Mouse (Mus musculus): ENCODE results near the gene Gnl2. TPM values are rescaled to one million over a fixed set of nuclear protein-coding genes. Genes with fewer than 3 reads are reported as not detected.

The Gnl2 gene
- polyA plus RNA-seq (2017; shearing (Covaris generic)), result 92.9 TPM

DNA sequence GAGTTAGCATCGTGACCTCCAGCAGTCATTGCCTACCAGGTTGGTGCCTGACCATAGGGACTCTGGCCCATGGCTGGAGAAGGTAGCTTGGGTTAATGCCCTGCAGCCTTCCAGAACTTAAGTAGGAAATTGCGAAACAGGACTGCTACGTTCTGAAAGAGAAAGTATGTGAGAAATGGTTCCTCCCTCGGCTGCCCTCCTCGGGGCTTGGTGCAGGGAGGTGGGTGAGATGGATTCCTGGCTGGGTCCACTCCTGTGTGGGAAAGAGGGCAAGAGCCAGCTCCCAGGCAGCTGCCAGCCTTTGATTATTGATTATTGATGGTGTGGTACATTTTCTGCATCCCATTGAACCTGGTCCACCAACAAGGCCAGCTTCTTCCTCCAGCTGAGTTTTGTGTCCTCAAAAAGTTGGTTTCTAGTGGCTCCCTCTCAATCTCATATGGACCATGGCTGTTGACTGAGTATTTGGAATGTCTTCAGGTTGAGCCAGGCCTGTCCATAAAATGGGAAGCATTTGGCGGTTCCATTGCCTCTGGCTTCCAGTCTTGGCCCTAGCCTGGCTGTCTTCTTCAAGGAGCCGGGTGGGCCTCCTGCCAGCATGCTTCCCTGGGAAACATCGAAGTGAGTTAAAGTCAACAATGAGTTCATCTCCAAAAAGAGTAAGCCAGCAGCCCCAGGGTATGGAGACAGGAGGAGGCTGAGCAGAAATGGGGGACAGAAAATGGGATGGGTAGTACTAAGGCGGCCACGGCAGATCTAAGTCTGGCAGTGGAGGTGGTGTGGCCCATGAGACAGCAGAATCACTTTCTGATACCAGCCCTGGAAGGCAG, at the start of gene Gnl2:
Gnl2 (plus strand) TSS at position 780 of the 830 bp plus-strand sequence.

DNA sequence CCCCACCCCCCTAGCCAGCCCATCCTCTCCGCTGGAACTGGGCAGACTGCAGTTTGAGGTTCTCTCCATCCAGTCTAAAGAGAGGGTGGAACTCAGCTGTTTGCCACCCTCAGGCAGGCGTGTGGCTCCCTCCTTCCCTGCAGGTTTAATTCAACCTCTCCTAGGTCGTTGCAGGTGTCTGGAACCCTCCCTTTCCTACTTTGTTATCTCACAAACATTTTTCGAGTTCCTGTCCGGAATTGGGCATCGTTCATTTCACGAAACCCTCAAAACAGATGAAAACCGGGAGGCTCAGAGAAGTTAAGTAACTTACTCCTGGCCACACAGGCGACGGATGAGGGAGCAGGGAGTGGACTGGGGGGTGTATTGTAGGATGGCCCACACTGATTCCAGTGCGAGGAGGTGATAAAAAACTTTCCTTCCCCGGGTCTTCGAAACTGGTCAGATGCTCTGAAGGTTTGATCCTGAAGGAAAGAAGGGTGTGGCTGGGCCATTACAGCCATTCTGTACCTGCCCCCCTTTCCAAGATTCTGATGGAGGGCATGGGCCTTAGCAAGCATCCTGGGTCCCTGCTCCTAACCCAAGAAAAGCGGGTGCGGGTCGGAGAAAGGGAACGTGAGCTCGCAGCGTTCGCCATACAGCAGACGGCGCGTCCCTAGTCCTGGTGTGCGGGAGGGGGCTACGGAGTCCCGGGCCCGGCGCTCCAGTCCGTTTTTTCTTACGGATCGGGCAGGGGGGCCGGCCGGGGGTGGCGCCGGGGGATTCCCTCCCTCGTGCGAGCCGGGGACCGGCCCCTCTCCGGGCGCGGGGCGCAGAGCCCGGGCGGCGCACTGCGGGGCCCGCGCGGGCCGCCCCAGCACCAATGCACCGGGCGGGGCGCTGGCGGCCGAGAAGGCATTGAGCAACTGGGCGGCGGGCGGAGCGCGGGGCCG, 30.4 kb upstream of the Gnl2 start, which contains the start of gene Rspo1:
Rspo1 (plus strand) TSS at position 760 of the 932 bp plus-strand sequence.

DNA sequence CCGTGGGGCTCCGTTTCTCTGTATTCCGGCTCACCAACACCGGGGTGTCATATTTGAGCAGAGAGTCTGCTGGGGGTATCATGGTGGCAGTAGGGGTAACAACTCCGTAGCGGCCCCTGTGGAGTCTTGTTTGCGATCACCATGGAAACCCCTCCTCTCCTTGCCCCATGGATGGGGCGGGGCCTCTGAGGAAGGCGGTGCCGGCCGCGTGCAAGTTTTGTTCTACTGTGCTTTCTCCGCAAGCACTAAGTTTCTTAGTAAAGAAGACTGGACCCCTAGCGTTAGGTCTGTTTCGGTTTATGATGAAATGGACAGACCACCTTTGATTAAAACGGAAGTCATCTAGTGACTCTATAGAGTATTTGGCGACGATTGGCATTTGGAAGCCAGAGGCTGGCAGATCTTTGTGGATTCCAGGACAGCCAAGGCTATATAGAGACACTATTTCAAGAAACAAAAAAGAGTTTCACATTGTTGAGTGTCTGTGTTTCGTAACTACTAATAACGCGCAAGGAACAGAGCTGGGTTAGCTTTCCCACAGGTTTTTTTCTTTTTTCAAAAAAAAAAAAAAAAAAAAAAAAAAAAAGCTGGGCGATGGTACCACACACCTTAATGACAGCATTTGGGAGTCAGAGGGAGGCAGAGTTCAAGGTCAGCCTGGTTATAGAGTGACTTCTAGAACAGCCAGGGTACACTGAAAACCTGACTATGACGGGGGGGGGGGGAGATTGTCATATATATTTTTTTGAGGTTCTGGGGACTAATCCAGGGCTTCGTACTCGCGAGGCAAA, 49.3 kb downstream of the Gnl2 start, which contains the start of gene Dnali1:
Dnali1 (minus strand) TSS at position 187 of the 791 bp plus-strand sequence.

DNA sequence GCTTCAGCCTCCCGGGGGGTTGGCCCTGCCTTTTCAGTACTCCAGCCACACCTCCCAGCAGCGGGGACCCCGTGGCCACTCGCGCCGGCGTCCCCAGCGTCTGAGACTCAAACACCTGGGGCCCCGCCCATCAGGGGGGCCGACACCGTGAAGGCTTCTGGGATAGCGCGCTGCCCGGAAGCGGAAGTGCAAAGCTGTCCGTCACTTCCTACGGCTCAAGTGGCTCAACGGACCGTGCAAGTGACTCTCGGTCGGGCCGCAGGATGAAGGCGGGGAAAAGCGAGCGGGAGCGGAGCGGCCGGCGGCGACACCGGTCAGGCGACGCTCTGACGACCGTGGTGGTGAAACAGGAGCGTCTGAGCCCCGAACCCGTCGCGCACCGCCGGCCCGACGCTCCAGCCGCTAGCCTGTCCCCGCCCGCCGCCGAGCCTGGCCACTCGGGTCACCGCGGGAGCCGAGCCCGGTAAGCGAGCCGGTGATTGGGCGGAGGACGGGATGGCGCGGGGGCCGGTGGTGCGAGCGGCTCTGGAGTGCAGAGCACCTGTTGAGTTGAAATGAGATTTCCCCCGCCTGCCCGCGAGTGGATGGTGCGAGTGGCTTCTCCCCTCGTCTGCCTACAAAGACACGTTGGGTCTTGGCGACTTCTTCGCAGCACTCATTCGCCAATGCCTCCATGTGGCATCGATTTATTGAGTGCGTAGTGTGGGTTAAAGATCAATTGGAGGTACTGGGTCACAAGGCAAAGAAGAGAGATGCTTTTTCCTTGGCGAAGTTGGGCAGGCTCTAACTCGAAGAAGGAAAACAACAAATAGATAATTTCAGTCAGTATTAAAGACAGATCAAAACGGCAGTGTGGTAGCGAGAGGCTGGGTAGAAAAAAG, 50.3 kb downstream of the Gnl2 start, which contains the start of gene Snip1:
Snip1 (plus strand) TSS at position 183 of the 881 bp plus-strand sequence.

DNA sequence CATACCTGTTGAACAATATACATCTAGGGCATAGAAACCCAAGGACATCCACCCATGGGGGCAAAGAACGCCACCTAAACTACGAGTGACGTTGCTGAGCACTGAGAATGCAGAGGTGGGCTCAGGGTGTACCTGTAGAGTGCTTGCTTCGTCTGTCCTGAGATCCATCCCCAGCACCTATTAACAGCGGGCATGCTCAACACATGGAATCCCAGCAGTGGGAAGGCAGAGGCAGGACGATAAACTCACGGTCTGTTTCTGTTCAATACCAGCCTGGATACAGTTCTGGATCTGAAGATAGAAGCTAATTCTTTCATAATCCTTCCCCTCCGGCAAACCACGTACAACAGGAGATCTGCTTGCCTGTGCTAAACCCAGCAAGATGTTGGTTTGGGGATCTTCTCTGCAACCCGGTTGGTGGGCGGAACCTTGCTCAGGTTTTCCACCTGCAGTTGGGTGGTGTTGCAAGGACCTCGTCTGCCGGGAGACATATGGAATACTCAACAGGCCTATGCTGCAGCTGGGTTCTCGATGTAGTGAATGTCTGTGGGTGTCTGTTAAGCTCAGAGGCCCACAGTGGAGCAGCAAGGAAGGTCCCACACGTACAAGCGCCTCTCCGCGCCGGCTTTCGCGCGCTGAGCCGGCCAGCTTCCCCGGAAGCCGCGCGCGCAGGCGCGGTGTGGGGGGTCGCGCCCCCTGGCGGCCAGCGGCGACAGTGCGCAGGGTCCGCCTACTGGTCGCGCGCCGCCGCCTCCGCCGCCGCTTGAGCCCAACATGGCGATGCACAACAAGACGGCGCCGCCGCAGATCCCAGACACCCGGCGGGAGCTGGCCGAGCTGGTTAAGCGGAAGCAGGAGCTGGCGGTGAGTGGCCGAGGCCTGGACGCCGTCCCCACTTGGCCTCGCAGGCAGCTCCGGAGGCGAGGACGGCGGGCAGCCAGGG, 68.3 kb downstream of the Gnl2 start, which contains the start of gene Meaf6:
Meaf6 (plus strand) TSS at position 732 of the 943 bp plus-strand sequence.

Other genes with a start within 250 kb of the Gnl2 start
- gene Mtf1, start 214.5 kb upstream of the Gnl2 start, polyA plus RNA-seq (2017; shearing (Covaris generic)), result 25.5 TPM
- 5.3 TPM for gene Yrdc, start 165.9 kb upstream of the Gnl2 start, polyA plus RNA-seq (2017; shearing (Covaris generic))
- 8.0 TPM for gene 1110065P20Rik, start 165.4 kb upstream of the Gnl2 start, polyA plus RNA-seq (2017; shearing (Covaris generic))
- gene Maneal, start 154.4 kb upstream of the Gnl2 start, polyA plus RNA-seq (2017; shearing (Covaris generic)), result 0.28 TPM
- gene Epha10, start 135.7 kb upstream of the Gnl2 start, polyA plus RNA-seq (2017; shearing (Covaris generic)), result not detected
- 21.0 TPM for gene 9930104L06Rik, start 79.5 kb upstream of the Gnl2 start, polyA plus RNA-seq (2017; shearing (Covaris generic))
- 16.5 TPM for gene Cdca8, start 77.3 kb upstream of the Gnl2 start, polyA plus RNA-seq (2017; shearing (Covaris generic))
- not detected for gene Rspo1, start 30.2 kb upstream of the Gnl2 start, polyA plus RNA-seq (2017; shearing (Covaris generic))
- gene Dnali1, start 49.1 kb downstream of the Gnl2 start, polyA plus RNA-seq (2017; shearing (Covaris generic)), result not detected
- 17.0 TPM for gene Snip1, start 50.1 kb downstream of the Gnl2 start, polyA plus RNA-seq (2017; shearing (Covaris generic))
- gene Meaf6, start 68.5 kb downstream of the Gnl2 start, polyA plus RNA-seq (2017; shearing (Covaris generic)), result 64.3 TPM
- gene Zc3h12a, start 111.3 kb downstream of the Gnl2 start, polyA plus RNA-seq (2017; shearing (Covaris generic)), result 23.3 TPM